In the genomic region with DNA sequence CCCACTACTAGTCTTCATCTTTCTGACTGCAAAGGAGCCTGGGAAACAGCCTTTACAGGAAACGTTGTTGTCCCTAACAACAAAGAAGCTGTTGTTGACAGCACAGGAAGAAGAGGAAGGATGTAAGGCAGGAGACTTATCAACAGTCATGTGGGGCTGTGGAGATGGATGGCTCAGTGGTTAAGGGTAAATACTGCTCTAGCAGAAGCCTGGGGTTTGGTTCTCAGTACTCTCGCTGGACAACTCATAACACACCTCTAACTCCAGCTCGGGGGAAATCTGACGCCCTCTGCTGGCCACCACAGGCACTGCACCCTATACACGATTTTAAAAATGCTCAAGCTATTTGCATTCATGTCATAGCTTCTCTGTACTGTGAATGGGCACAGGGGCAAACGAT, we compare ENCODE assay signal across 13 mouse cellular contexts.
DNase-seq lines count a peak whose midpoint lies in the region; ATAC-seq and TF ChIP-seq lines count a peak whose summit lies in the region.
"Had no signal": no experiment of that assay in that cellular context is flagged by ENCODE, and none has a peak within 500 bp of the region (broad histone marks: within the 10 kb centered on the region; RNA-seq: fewer than 3 reads in every experiment).

No protein-coding gene starts in this region.

- no peaks in the 10 kb centered on the region for H3K9me3 ChIP-seq in hindbrain, postnatal 0 days (ENCODE audit: low read length)
- H3K9me3 ChIP-seq in hindbrain, embryonic 12.5 days (replicated peaks) = no peaks in the 10 kb centered on the region
- H3K9me3 ChIP-seq in ES-E14 (ENCODE audit: control insufficient read depth, insufficient read depth, low read depth, low read length) = no peaks in the 10 kb centered on the region
- H3K9me3 ChIP-seq: embryonic facial prominence, embryonic 15.5 days; hindbrain, embryonic 15.5 days; neural tube, embryonic 15.5 days had no signal

- no peaks in the 10 kb centered on the region for H3K36me3 ChIP-seq in hindbrain, postnatal 0 days (ENCODE audit: insufficient read depth, low read length)
- H3K36me3 ChIP-seq in hindbrain, embryonic 12.5 days = no peaks in the 10 kb centered on the region
- no peaks in the 10 kb centered on the region for H3K36me3 ChIP-seq in ES-E14 (ENCODE audit: control insufficient read depth, insufficient read depth, low read length, poor library complexity, severe bottlenecking)
- H3K36me3 ChIP-seq: embryonic facial prominence, embryonic 15.5 days; hindbrain, embryonic 15.5 days; neural tube, embryonic 15.5 days had no signal

- H3K4me1 ChIP-seq in hindbrain, postnatal 0 days (ENCODE audit: insufficient read depth, low read length) = no peaks in the 10 kb centered on the region
- H3K4me1 ChIP-seq in hindbrain, embryonic 12.5 days = 0 out of 2 replicates have a peak, but pooled peaks cover 2% of the 10 kb centered on the region
- peaks cover 0 to 5% of the 10 kb centered on the region in 2 experiments; a peak in 1 of 4 replicates for H3K4me1 ChIP-seq in ES-E14 (ENCODE audit: control insufficient read depth in 2 of 2, insufficient read depth in 2 of 2, low read length in 2 of 2, poor library complexity in 1 of 2)
- H3K4me1 ChIP-seq: hindbrain, embryonic 15.5 days; neural tube, embryonic 15.5 days had no signal

- DNase-seq in hindbrain, postnatal 0 days (ENCODE audit: low spot score) = no peak
- DNase-seq in 416B (ENCODE audit: low read depth) = peak; percentile 86
- DNase-seq in ES-E14 (ENCODE audit: low read depth, low spot score) = no peak
- no peak for DNase-seq in spleen, adult 12 weeks (ENCODE audit: low spot score)
- no peak for DNase-seq in right cerebral cortex, adult 18-20 months
- DNase-seq in layer of hippocampus, postnatal 10 days (ENCODE audit: low spot score in 2 of 2) = no peak
- DNase-seq: gastrocnemius, postnatal 10 days had no signal

- in situ Hi-C loops in ES-E14 (cut with MboI; ENCODE audit: low sequenced_read_pairs in 2 of 2, unreplicated experiment in 2 of 2) = loop anchor here in 1 of 2 experiments (25.0 kb wide), 1 partner anchor 535 kb away; no protein-coding TSS in a partner anchor

- ATAC-seq in hindbrain, postnatal 0 days = no peak
- no peak for ATAC-seq in hindbrain, embryonic 12.5 days (ENCODE audit: low FRiP score)
- peak; percentile 34 for ATAC-seq in megakaryocyte, adult 5-6 weeks (ENCODE audit: poor library complexity, severe bottlenecking)

- H3K9ac ChIP-seq in hindbrain, postnatal 0 days (replicated peaks; ENCODE audit: low read length) = no peak overlapping the region
- H3K9ac ChIP-seq in hindbrain, embryonic 12.5 days = no peak overlapping the region
- no peak overlapping the region for H3K9ac ChIP-seq in ES-E14 (ENCODE audit: insufficient read depth, low read depth, low read length, poor library complexity, severe bottlenecking)
- H3K9ac ChIP-seq: embryonic facial prominence, embryonic 15.5 days; hindbrain, embryonic 15.5 days; neural tube, embryonic 15.5 days had no signal

- no peak overlapping the region for H3K4me3 ChIP-seq in hindbrain, postnatal 0 days (ENCODE audit: low read length)
- H3K4me3 ChIP-seq in hindbrain, embryonic 12.5 days = no peak overlapping the region
- H3K4me3 ChIP-seq in ES-E14 (ENCODE audit: insufficient read depth in 1 of 2, low read depth in 1 of 2, low read length in 2 of 2, poor library complexity in 1 of 2, severe bottlenecking in 1 of 2) = no peak overlapping the region
- H3K4me3 ChIP-seq: embryonic facial prominence, embryonic 15.5 days; hindbrain, embryonic 15.5 days; neural tube, embryonic 15.5 days had no signal

- no peaks in the 10 kb centered on the region for H3K27me3 ChIP-seq in hindbrain, postnatal 0 days (ENCODE audit: insufficient read depth, low read length)
- H3K27me3 ChIP-seq in hindbrain, embryonic 12.5 days = no peaks in the 10 kb centered on the region
- H3K27me3 ChIP-seq: embryonic facial prominence, embryonic 15.5 days; hindbrain, embryonic 15.5 days; neural tube, embryonic 15.5 days had no signal

- peak; percentile 67 for TF ChIP-seq CTCF in hindbrain, postnatal 0 days (IDR thresholded peaks at IDR 0.05; ENCODE audit: low read depth)

- 36% methylated on average over 6 of the region's 6 CpGs for WGBS in hindbrain, postnatal 0 days
- WGBS in hindbrain, embryonic 12.5 days = 48% methylated on average over 6 of the region's 6 CpGs

- no peak overlapping the region for H3K4me2 ChIP-seq in hindbrain, postnatal 0 days (ENCODE audit: low read depth, low read length)
- H3K4me2 ChIP-seq in hindbrain, embryonic 12.5 days (replicated peaks) = no peak overlapping the region
- H3K4me2 ChIP-seq: embryonic facial prominence, embryonic 15.5 days; hindbrain, embryonic 15.5 days; neural tube, embryonic 15.5 days had no signal

- no peak overlapping the region for H3K27ac ChIP-seq in hindbrain, postnatal 0 days
- no peak overlapping the region for H3K27ac ChIP-seq in hindbrain, embryonic 12.5 days
- no peak overlapping the region for H3K27ac ChIP-seq in ES-E14 (ENCODE audit: insufficient read depth, low read depth, low read length, poor library complexity, severe bottlenecking)
- H3K27ac ChIP-seq: embryonic facial prominence, embryonic 15.5 days; hindbrain, embryonic 15.5 days; macrophage; neural tube, embryonic 15.5 days had no signal

TF ChIP-seq in ES-E14, 5 proteins besides CTCF, POLR2A, EP300 and RAD21:
- TF ChIP-seq CHD2 (IDR thresholded peaks at IDR 0.05; ENCODE audit: low read depth, low read length) (no peak), ZC3H11A (IDR thresholded peaks at IDR 0.05; ENCODE audit: borderline replicate concordance, low read depth, low read length) (peak; percentile 45; the same call in 1 of the 2 replicates)
TF ChIP-seq in ES-E14: peak in this region for 1.
